Mouse (Mus musculus): ENCODE data around the gene Taok3.

DNA sequence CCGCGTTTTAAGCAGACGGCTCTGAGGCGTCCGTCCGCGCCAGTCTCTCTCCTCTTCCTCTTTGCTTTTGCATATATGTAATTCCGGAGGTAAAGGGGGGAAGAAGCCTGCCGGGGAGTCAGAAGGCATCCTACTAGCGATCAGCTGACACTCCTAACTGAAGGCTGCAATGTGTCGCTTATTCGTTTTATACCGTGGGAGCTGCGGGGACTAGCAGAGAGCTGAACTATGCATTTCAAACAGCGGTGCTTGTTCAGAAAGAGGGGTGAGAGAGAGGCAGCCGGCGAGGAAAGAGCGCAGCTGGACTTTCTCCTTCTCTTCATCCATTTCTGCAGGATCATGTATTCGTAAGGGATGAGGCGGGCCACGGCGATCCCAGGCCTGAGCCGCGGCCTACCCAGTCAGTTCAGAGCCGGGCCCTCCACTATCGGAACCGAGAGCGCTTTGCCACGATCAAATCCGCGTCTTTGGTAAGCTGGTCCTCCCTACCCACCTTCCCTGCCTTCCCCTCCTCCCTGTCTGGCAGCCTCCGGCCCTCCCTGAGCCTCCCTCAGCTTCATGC lies 120.9 kb downstream of the Taok3 start:
- TF ChIP-seq CTCF (IDR thresholded peaks at IDR 0.05; ENCODE audit: borderline replicate concordance, insufficient read depth, low read length) (no peak), POLR2A (IDR thresholded peaks at IDR 0.05; ENCODE audit: low read depth, low read length) (peak; percentile 46; the same call in 1 of the 2 replicates)
